26 mouse cellular contexts compared by ENCODE assay signal in the genomic region with DNA sequence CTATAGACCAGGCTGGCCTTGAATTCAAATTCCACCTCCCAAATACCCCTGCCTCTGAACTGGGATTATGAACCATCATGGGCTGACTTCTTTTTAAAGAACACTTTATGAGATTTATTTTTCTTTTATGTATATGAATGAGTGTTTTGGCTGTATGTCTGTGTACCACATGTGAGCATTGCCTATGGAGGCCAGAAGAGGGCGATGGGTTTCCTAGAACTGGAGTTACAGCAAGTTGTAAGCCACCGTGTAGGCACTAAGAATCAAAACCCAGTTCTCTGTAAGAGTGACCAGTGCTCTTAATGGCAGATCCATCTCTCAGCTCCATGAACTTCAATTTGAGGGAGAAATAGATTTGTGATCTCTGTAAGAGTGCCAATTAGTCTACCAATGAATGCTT. TPM values are rescaled to one million over a fixed set of nuclear protein-coding genes. Genes with fewer than 3 reads are reported as not detected.
DNase-seq lines count a peak whose midpoint lies in the region; ATAC-seq and TF ChIP-seq lines count a peak whose summit lies in the region.
"Had no signal": no experiment of that assay in that cellular context is flagged by ENCODE, and none has a peak within 500 bp of the region (broad histone marks: within the 10 kb centered on the region; RNA-seq: fewer than 3 reads in every experiment).

No protein-coding gene starts in this region.

- no peak for ATAC-seq in liver, embryonic 14.5 days (ENCODE audit: insufficient read depth)
- no peak for ATAC-seq in liver, embryonic 12.5 days
- peak; percentile 46; the same call in 1 of the 2 replicates for ATAC-seq in megakaryocyte progenitor cell, adult 5-6 weeks (replicated peaks; ENCODE audit: poor library complexity)
- ATAC-seq: forebrain, embryonic 16.5 days had no signal

- no peak for TF ChIP-seq POLR2A in ES-Bruce4 (IDR thresholded peaks at IDR 0.05; ENCODE audit: insufficient read depth, low read length)

- no peak overlapping the region for H3K4me3 ChIP-seq in liver, embryonic 14.5 days (ENCODE audit: insufficient read depth in 1 of 2, low read depth in 2 of 2, low read length in 2 of 2)
- no peak overlapping the region for H3K4me3 ChIP-seq in liver, embryonic 12.5 days
- no peak overlapping the region for H3K4me3 ChIP-seq in ES-Bruce4 (ENCODE audit: low read depth, low read length)
- H3K4me3 ChIP-seq: erythroblast, embryonic 14.5 days; hindbrain, embryonic 12.5 days; limb, embryonic 13.5 days; myocyte had no signal

- peak; percentile 24; the same call in 1 of the 2 replicates for TF ChIP-seq CTCF in liver, embryonic 14.5 days (IDR thresholded peaks at IDR 0.05; ENCODE audit: low read depth)
- peak; percentile 4 for TF ChIP-seq CTCF in ES-Bruce4 (IDR thresholded peaks at IDR 0.05; ENCODE audit: low read depth, low read length)

- peaks cover 23% of the 10 kb centered on the region for H3K36me3 ChIP-seq in liver, embryonic 14.5 days (replicated peaks; ENCODE audit: control insufficient read depth, insufficient read depth, low read depth)
- peaks cover 54% of the 10 kb centered on the region for H3K36me3 ChIP-seq in liver, embryonic 12.5 days
- peaks cover 25% of the 10 kb centered on the region for H3K36me3 ChIP-seq in ES-Bruce4 (ENCODE audit: control insufficient read depth, insufficient read depth, low read length, poor library complexity, severe bottlenecking)

- H3K9ac ChIP-seq in liver, embryonic 14.5 days (replicated peaks), result no peak overlapping the region
- no peak overlapping the region for H3K9ac ChIP-seq in liver, embryonic 12.5 days
- H3K9ac ChIP-seq in ES-Bruce4 (ENCODE audit: low read depth, poor library complexity, severe bottlenecking), result no peak overlapping the region
- H3K9ac ChIP-seq: hindbrain, embryonic 12.5 days; limb, embryonic 13.5 days had no signal

- DNase-seq in liver, embryonic 14.5 days (ENCODE audit: low read depth in 3 of 3, low spot score in 3 of 3), result no peak
- peak; percentile 35 for DNase-seq in CD4-positive helper T cell, adult 2 months (ENCODE audit: low read depth, low spot score)
- DNase-seq in urinary bladder, postnatal 25 days (ENCODE audit: low spot score), result no peak
- no peak for DNase-seq in spleen, postnatal 10 days (ENCODE audit: low spot score in 2 of 2)
- DNase-seq: adrenal gland, adult 2 months; cerebellum, adult 18-20 months; kidney, postnatal 14 days; layer of hippocampus, adult 9-11 months; lung, adult 18-20 months; lung, postnatal 36 days; midbrain, embryonic 14.5 days; retina, postnatal 1 day; right cerebral cortex, postnatal 4 days; thymus, adult 2 months had no signal

- no peaks in the 10 kb centered on the region for H3K27me3 ChIP-seq in liver, embryonic 14.5 days (ENCODE audit: control insufficient read depth, insufficient read depth, low read length)
- no peaks in the 10 kb centered on the region for H3K27me3 ChIP-seq in liver, embryonic 12.5 days (replicated peaks)
- no peaks in the 10 kb centered on the region for H3K27me3 ChIP-seq in ES-Bruce4 (ENCODE audit: control insufficient read depth, insufficient read depth, low read length, poor library complexity, severe bottlenecking)
- H3K27me3 ChIP-seq: hindbrain, embryonic 12.5 days; limb, embryonic 13.5 days had no signal

- TF ChIP-seq EP300 in liver, embryonic 14.5 days (IDR thresholded peaks at IDR 0.05; ENCODE audit: low read depth), result no peak
- no peak for TF ChIP-seq EP300 in ES-Bruce4 (IDR thresholded peaks at IDR 0.05; ENCODE audit: insufficient read depth, low read depth, low read length)

- H3K4me2 ChIP-seq in liver, embryonic 14.5 days (ENCODE audit: low read depth), result no peak overlapping the region
- no peak overlapping the region for H3K4me2 ChIP-seq in liver, embryonic 12.5 days
- H3K4me2 ChIP-seq: hindbrain, embryonic 12.5 days; limb, embryonic 13.5 days had no signal

- H3K4me1 ChIP-seq in liver, embryonic 14.5 days (replicated peaks; ENCODE audit: control insufficient read depth in 2 of 2, insufficient read depth in 2 of 2, low read length in 1 of 2), result 0 out of 4 replicates have a peak, but pooled peaks cover 0 to 2% of the 10 kb centered on the region in 2 experiments
- H3K4me1 ChIP-seq in liver, embryonic 12.5 days, result no peaks in the 10 kb centered on the region
- no peaks in the 10 kb centered on the region for H3K4me1 ChIP-seq in ES-Bruce4 (ENCODE audit: control insufficient read depth, insufficient read depth, low read length)
- H3K4me1 ChIP-seq: hindbrain, embryonic 12.5 days; limb, embryonic 13.5 days had no signal

- H3K27ac ChIP-seq in liver, embryonic 14.5 days, result no peak overlapping the region
- H3K27ac ChIP-seq in liver, embryonic 12.5 days, result no peak overlapping the region
- H3K27ac ChIP-seq in ES-Bruce4 (ENCODE audit: insufficient read depth, low read length), result no peak overlapping the region
- H3K27ac ChIP-seq: hindbrain, embryonic 12.5 days; limb, embryonic 13.5 days had no signal

- WGBS in liver, embryonic 14.5 days (ENCODE audit: insufficient replicate concordance), result 70% methylated on average over 2 of the region's 2 CpGs
- 75% methylated on average over 2 of the region's 2 CpGs for WGBS in liver, embryonic 12.5 days (ENCODE audit: insufficient replicate concordance)

- no peaks in the 10 kb centered on the region for H3K9me3 ChIP-seq in liver, embryonic 14.5 days (ENCODE audit: control insufficient read depth, low read length)
- H3K9me3 ChIP-seq in liver, embryonic 12.5 days (replicated peaks), result no peaks in the 10 kb centered on the region
- no peaks in the 10 kb centered on the region for H3K9me3 ChIP-seq in ES-Bruce4 (replicated peaks; ENCODE audit: control insufficient read depth, insufficient read depth, low read length, poor library complexity, severe bottlenecking)
- H3K9me3 ChIP-seq: hindbrain, embryonic 12.5 days; limb, embryonic 13.5 days had no signal

RNA-seq across cellular contexts. Expression of gene Parp2, which starts 15.6 kb away (rescaled TPM):
- 20.6 and 32.9 TPM in 2 replicates for polyA plus RNA-seq in liver, embryonic 14.5 days (2012; rRNA removed)
- 31.3 and 35.9 TPM in 2 replicates for polyA plus RNA-seq in liver, embryonic 14.5 days (2014; fragmentation: Nextera tagmentation; extraction: Ambion mirVana)
- polyA plus RNA-seq in liver, embryonic 12.5 days (2016; fragmentation: Nextera tagmentation; extraction: Ambion mirVana), result 44.8 and 45.8 TPM in 2 replicates
- polyA plus RNA-seq in ES-Bruce4 (2011; ENCODE audit: insufficient read depth, insufficient read length, low read depth, missing spikeins), result 86.5 and 91.5 TPM in 2 replicates
- total RNA-seq in megakaryocyte progenitor cell, adult 5-6 weeks (2015), result 63.6 and 99.3 TPM in 2 replicates
- 92.4 and 99.5 TPM in 2 replicates for total RNA-seq in megakaryocyte progenitor cell, adult 5-6 weeks (2017)

RNA-seq across cellular contexts. Expression of gene Ccnb1ip1, which starts 15.7 kb away (rescaled TPM):
- polyA plus RNA-seq in liver, embryonic 14.5 days (2012; rRNA removed), result not detected in 2 replicates
- not detected in 2 replicates for polyA plus RNA-seq in liver, embryonic 14.5 days (2014; fragmentation: Nextera tagmentation; extraction: Ambion mirVana)
- not detected in 2 replicates for polyA plus RNA-seq in liver, embryonic 12.5 days (2016; fragmentation: Nextera tagmentation; extraction: Ambion mirVana)
- 0.44 TPM in 1 of 2 replicates, not detected in the other for polyA plus RNA-seq in ES-Bruce4 (2011; ENCODE audit: insufficient read depth, insufficient read length, low read depth, missing spikeins)
- total RNA-seq in megakaryocyte progenitor cell, adult 5-6 weeks (2015), result not detected in 2 replicates
- not detected in 2 replicates for total RNA-seq in megakaryocyte progenitor cell, adult 5-6 weeks (2017)
- total RNA-seq: adrenal gland, adult 2 months had no signal
- polyA plus RNA-seq: adrenal gland, adult 2 months; embryonic facial prominence, embryonic 11.5 days; forebrain, embryonic 16.5 days; heart, postnatal 0 days; hindbrain, embryonic 12.5 days; intestine, embryonic 14.5 days; limb, embryonic 13.5 days; midbrain, embryonic 14.5 days; stomach, embryonic 14.5 days; thymus, adult 2 months had no signal

RNA-seq across cellular contexts. Expression of gene Ttc5, which starts 37.9 kb away (rescaled TPM):
- polyA plus RNA-seq in liver, embryonic 14.5 days (2012; rRNA removed), result 9.6 and 10.8 TPM in 2 replicates
- 18.0 and 19.8 TPM in 2 replicates for polyA plus RNA-seq in liver, embryonic 14.5 days (2014; fragmentation: Nextera tagmentation; extraction: Ambion mirVana)
- 27.3 and 27.9 TPM in 2 replicates for polyA plus RNA-seq in liver, embryonic 12.5 days (2016; fragmentation: Nextera tagmentation; extraction: Ambion mirVana)
- polyA plus RNA-seq in ES-Bruce4 (2011; ENCODE audit: insufficient read depth, insufficient read length, low read depth, missing spikeins), result 44.7 and 48.1 TPM in 2 replicates
- 20.6 and 27.4 TPM in 2 replicates for total RNA-seq in megakaryocyte progenitor cell, adult 5-6 weeks (2015)
- 39.5 and 41.8 TPM in 2 replicates for total RNA-seq in megakaryocyte progenitor cell, adult 5-6 weeks (2017)

RNA-seq across cellular contexts. Expression of gene Tep1, which starts 47.1 kb away (rescaled TPM):
- polyA plus RNA-seq in liver, embryonic 14.5 days (2012; rRNA removed), result 1.5 and 2.2 TPM in 2 replicates
- 3.0 and 4.1 TPM in 2 replicates for polyA plus RNA-seq in liver, embryonic 14.5 days (2014; fragmentation: Nextera tagmentation; extraction: Ambion mirVana)
- 2.2 and 3.2 TPM in 2 replicates for polyA plus RNA-seq in liver, embryonic 12.5 days (2016; fragmentation: Nextera tagmentation; extraction: Ambion mirVana)
- polyA plus RNA-seq in ES-Bruce4 (2011; ENCODE audit: insufficient read depth, insufficient read length, low read depth, missing spikeins), result 12.1 and 19.4 TPM in 2 replicates
- total RNA-seq in megakaryocyte progenitor cell, adult 5-6 weeks (2015), result 32.3 and 37.7 TPM in 2 replicates
- 8.4 and 21.0 TPM in 2 replicates for total RNA-seq in megakaryocyte progenitor cell, adult 5-6 weeks (2017)
- polyA plus RNA-seq: erythroblast, embryonic 14.5 days had no signal
